Mouse (Mus musculus) forebrain, embryonic 10.5 days (tissue): Measurements from ENCODE around the gene Nanos2. TPM values are rescaled to one million over a fixed set of nuclear protein-coding genes. Genes with fewer than 3 reads are reported as not detected.

Experiments used
- DNase-seq: peaks from one replicate; pipeline ENCODE4 v3.0.0-alpha.2; 2017; ENCODE audit warnings: low spot score; ENCODE audit errors: extremely low spot score
- H3K27ac ChIP-seq: fragments of 300-500 bp; sonication (generic); 2 replicates; pipeline ENCODE4 v1.5.1; 2016; ENCODE audit warnings: mild to moderate bottlenecking
- H3K27me3 ChIP-seq: fragments of 300-500 bp; sonication (generic); 2 replicates; pipeline ENCODE4 v1.6.1; 2016; ENCODE audit warnings: mild to moderate bottlenecking; ENCODE audit not compliant: poor library complexity, severe bottlenecking
- H3K36me3 ChIP-seq: fragments of 300-500 bp; sonication (generic); replicated peaks from 2 replicates; pipeline ENCODE4 v1.6.1; 2016; ENCODE audit warnings: mild to moderate bottlenecking, moderate library complexity
- H3K4me1 ChIP-seq: fragments of 300-500 bp; sonication (generic); 2 replicates; pipeline ENCODE4 v1.6.1; 2016
- H3K4me3 ChIP-seq: fragments of 300-500 bp; sonication (generic); 2 replicates; pipeline ENCODE4 v1.5.1; 2016; ENCODE audit warnings: mild to moderate bottlenecking, moderate library complexity
- H3K9me3 ChIP-seq: fragments of 300-500 bp; sonication (generic); 2 replicates; pipeline ENCODE4 v1.6.1; 2016; ENCODE audit warnings: mild to moderate bottlenecking, moderate library complexity
- WGBS: fragments of 180-500 bp; shearing (Covaris S2); methylation state at CpG from one replicate; pipeline ENCODE4 v1.1.7; 2016; 5-methylcytosine and 5-hydroxymethylcytosine counted together
- polyA plus RNA-seq: library from polyadenylated mRNA; unstranded; fragments of >200 nt; fragmentation: Nextera tagmentation; extraction: Ambion mirVana; gene quantifications from 2 replicates; pipeline ENCODE4 v1.2.1, GENCODE M21; 2016

The Nanos2 gene
- polyA plus RNA-seq, 1 experiment from 2014 or later: 0.15 TPM

- H3K27me3 ChIP-seq: no peaks in the 10 kb centered on the region
- H3K9me3 ChIP-seq: no peaks in the 10 kb centered on the region
- no peak overlapping the region for H3K4me3 ChIP-seq
- no peak overlapping the region for H3K27ac ChIP-seq
- H3K4me1 ChIP-seq: peaks cover 29% of the 10 kb centered on the region
- peak; percentile 64 for DNase-seq
- H3K36me3 ChIP-seq: peaks cover 58% of the 10 kb centered on the region
- 61% methylated on average over 6 of the region's 6 CpGs for WGBS
These were observed 42.0 kb downstream of the Nanos2 start for GRCm38 (mm10) chr7:19029084-19029653.

DNA sequence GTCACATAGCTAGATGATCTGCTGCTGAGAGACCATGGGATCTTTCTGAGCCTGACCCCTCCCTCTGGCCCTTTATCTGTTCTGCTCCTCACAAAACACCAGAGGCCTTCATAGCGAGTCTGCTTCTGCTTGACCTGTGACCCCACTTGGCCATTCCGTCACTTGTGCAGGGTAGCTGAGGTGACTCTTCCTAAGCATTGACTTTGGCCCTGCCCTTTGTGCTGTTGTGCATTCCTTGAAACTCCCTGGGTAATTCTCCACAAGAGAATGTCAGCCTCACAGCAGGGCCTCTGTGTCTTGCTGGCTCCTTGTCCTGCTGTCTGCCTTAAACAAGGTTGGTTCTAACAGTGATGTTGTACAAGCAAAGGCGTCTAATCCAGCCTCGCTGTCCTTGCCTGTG is 44.4 kb downstream of the Nanos2 start:
- no peak overlapping the region for H3K27ac ChIP-seq
- DNase-seq: no peak
- no peaks in the 10 kb centered on the region for H3K27me3 ChIP-seq
- H3K36me3 ChIP-seq: peaks cover 83% of the 10 kb centered on the region
- no peak overlapping the region for H3K4me3 ChIP-seq
- peaks cover 10% of the 10 kb centered on the region for H3K4me1 ChIP-seq
- H3K9me3 ChIP-seq: no peaks in the 10 kb centered on the region
- WGBS: 72% methylated on average over 4 of the region's 4 CpGs

Other genes starting within 250 kb of the Nanos2 start
- gene Psg19, start 188.9 kb upstream of the Nanos2 start, polyA plus RNA-seq: not detected in 2 replicates
- 0.09 TPM in 1 of 2 replicates, not detected in the other for gene Psg17, start 165.8 kb upstream of the Nanos2 start, polyA plus RNA-seq
- not detected in 2 replicates for gene Mill2, start 147.4 kb upstream of the Nanos2 start, polyA plus RNA-seq
- gene Pglyrp1, start 116.1 kb upstream of the Nanos2 start, polyA plus RNA-seq: 0.93 and 1.0 TPM in 2 replicates
- gene Ccdc61, start 77.0 kb upstream of the Nanos2 start, polyA plus RNA-seq: 30.0 and 31.0 TPM in 2 replicates
- gene Nova2, start 61.5 kb upstream of the Nanos2 start, polyA plus RNA-seq: 2.2 and 2.9 TPM in 2 replicates
- gene Mypop, start 3.8 kb downstream of the Nanos2 start, polyA plus RNA-seq: 3.9 and 4.4 TPM in 2 replicates
- 21.3 and 22.1 TPM in 2 replicates for gene Irf2bp1, start 16.6 kb downstream of the Nanos2 start, polyA plus RNA-seq
- gene Foxa3, start 36.1 kb downstream of the Nanos2 start, polyA plus RNA-seq: not detected in 2 replicates
- gene Sympk, start 37.0 kb downstream of the Nanos2 start, polyA plus RNA-seq: 41.2 and 46.3 TPM in 2 replicates
- gene Rsph6a, start 67.3 kb downstream of the Nanos2 start, polyA plus RNA-seq: not detected in 2 replicates
- 14.4 and 16.3 TPM in 2 replicates for gene Dmwd, start 88.8 kb downstream of the Nanos2 start, polyA plus RNA-seq
- 8.3 and 9.1 TPM in 2 replicates for gene Dmpk, start 96.4 kb downstream of the Nanos2 start, polyA plus RNA-seq
- 6.7 and 7.4 TPM in 2 replicates for gene Six5, start 107.2 kb downstream of the Nanos2 start, polyA plus RNA-seq
- gene Gm4969, start 131.0 kb downstream of the Nanos2 start, polyA plus RNA-seq: 0.81 and 1.1 TPM in 2 replicates
- 17.8 and 18.4 TPM in 2 replicates for gene Fbxo46, start 132.5 kb downstream of the Nanos2 start, polyA plus RNA-seq
- gene Qpctl, start 161.9 kb downstream of the Nanos2 start, polyA plus RNA-seq: 14.7 and 16.0 TPM in 2 replicates
- 183 and 193 TPM in 2 replicates for gene Snrpd2, start 162.3 kb downstream of the Nanos2 start, polyA plus RNA-seq
- gene Gipr, start 178.7 kb downstream of the Nanos2 start, polyA plus RNA-seq: 0.22 and 0.25 TPM in 2 replicates
- gene Eml2, start 189.0 kb downstream of the Nanos2 start, polyA plus RNA-seq: 5.3 and 6.4 TPM in 2 replicates
- gene Gpr4, start 225.1 kb downstream of the Nanos2 start, polyA plus RNA-seq: 1.6 and 2.0 TPM in 2 replicates
- 50.7 and 51.4 TPM in 2 replicates for gene Opa3, start 240.9 kb downstream of the Nanos2 start, polyA plus RNA-seq